Mouse (Mus musculus): ENCODE measurements around the gene Mn1. TPM values are rescaled to one million over a fixed set of nuclear protein-coding genes. Genes with fewer than 3 reads are reported as not detected.

Mn1 gene
- total RNA-seq (2023), result under 1 TPM; 0.09 to 0.18 TPM

GRCm38 (mm10) chr5:111416591-111417374, at the start of gene Mn1:
Gene Mn1, plus strand, starts transcription at chr5:111417362.

Other genes with a start within 250 kb of the Mn1 start
- gene Pitpnb, start 86.6 kb upstream of the Mn1 start, total RNA-seq (2023), result 10 to 100 TPM; 37.9 to 41.9 TPM

Measured in monocyte, adult 59 days (primary cell).